ENCODE assay signal across 8 mouse cellular contexts in the genomic region with DNA sequence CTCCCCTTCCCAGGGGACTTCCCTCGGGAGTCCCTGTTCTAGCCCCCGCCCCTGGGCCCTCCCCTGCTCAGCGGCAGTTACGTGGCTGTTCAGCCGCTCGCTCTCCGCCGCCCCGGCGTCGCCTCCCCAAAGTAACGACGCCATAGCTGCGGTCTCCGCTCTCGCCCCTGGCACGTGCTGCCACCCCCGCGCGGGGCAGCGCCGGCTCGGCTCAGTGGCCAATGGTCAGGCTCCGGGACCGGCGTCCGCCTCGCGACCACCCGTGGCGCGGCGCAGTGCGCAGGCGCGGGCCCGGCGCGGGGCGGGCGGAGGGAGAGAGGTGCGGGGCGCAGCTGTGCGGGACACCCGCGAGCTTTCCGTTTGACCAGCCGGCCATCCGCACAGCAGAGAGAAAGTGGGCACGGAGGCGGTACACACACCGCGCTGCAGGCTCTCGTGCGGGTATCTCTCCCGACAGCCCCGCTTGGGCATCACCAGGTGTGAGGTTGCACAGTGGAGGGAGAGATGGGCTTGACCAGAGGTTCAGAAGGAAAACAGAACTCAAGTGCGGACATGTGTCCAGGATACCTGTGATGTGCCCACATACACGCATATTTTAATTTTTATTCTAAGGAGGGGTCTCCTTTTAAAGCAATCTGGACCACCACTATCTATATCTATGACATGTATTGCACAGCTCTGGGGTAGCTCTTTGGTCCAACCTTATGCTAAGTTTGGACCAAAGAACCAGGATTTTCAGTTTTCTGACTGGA. TPM values are rescaled to one million over a fixed set of nuclear protein-coding genes. Genes with fewer than 3 reads are reported as not detected.
A peak's percentile ranks its signal among the peaks of the same experiment; 100 is the strongest.
DNase-seq lines count a peak whose midpoint lies in the region; ATAC-seq and TF ChIP-seq lines count a peak whose summit lies in the region.

TSS of gene Ddx25 (minus strand) at position 272 of the 752 bp plus-strand sequence.
TSS of gene Pus3 (plus strand) at position 339 of the 752 bp plus-strand sequence.

- H3K4me3 ChIP-seq in lung, embryonic 14.5 days (ENCODE audit: low read depth, low read length): peak within 1 kb of the TSS; percentile 53
- peak within 1 kb of the TSS; percentile 49 for H3K4me3 ChIP-seq in forebrain, embryonic 12.5 days (replicated peaks)
- peak within 1 kb of the TSS; percentile 77 for H3K4me3 ChIP-seq in kidney, embryonic 15.5 days (replicated peaks)
- H3K4me3 ChIP-seq in liver, adult 2 months (ENCODE audit: insufficient read depth, low read depth, low read length): peak within 1 kb of the TSS; percentile 88

- H3K27ac ChIP-seq in lung, embryonic 14.5 days (ENCODE audit: low read depth): 0 out of 2 replicates have a peak within 1 kb of the TSS, but pooled peaks have one; percentile 15
- H3K27ac ChIP-seq in forebrain, embryonic 12.5 days: peak within 1 kb of the TSS; percentile 60
- H3K27ac ChIP-seq in kidney, embryonic 15.5 days: peak within 1 kb of the TSS; percentile 87
- no peak within 1 kb of the TSS for H3K27ac ChIP-seq in liver, adult 2 months (replicated peaks; ENCODE audit: insufficient read depth, low read depth, low read length)

- TF ChIP-seq POLR2A in liver, adult 2 months (IDR thresholded peaks at IDR 0.05; ENCODE audit: extremely low read depth, insufficient read depth, low read length): no peak

- peak within 1 kb of the TSS; percentile 96 for H3K4me2 ChIP-seq in lung, embryonic 14.5 days
- H3K4me2 ChIP-seq in forebrain, embryonic 12.5 days: peak within 1 kb of the TSS; percentile 89
- peak within 1 kb of the TSS; percentile 96 for H3K4me2 ChIP-seq in kidney, embryonic 15.5 days

- 0 out of 2 replicates have a peak, but pooled peaks cover 5% of the 10 kb centered on the region for H3K27me3 ChIP-seq in lung, embryonic 14.5 days (ENCODE audit: insufficient read depth, low read length)
- peaks cover 14% of the 10 kb centered on the region for H3K27me3 ChIP-seq in forebrain, embryonic 12.5 days
- H3K27me3 ChIP-seq in kidney, embryonic 15.5 days: peaks cover 15% of the 10 kb centered on the region
- peaks cover 5% of the 10 kb centered on the region for H3K27me3 ChIP-seq in liver, adult 2 months (ENCODE audit: control insufficient read depth, insufficient read depth, low read length)

- peak within 1 kb of the TSS; percentile 56 for H3K9ac ChIP-seq in lung, embryonic 14.5 days
- peak within 1 kb of the TSS; percentile 58 for H3K9ac ChIP-seq in forebrain, embryonic 12.5 days
- H3K9ac ChIP-seq in kidney, embryonic 15.5 days: peak within 1 kb of the TSS; percentile 57
- peak within 1 kb of the TSS; percentile 71 for H3K9ac ChIP-seq in liver, adult 2 months (ENCODE audit: low read depth, low read length)

- intact Hi-C loops in gastrocnemius, postnatal 14 days (cut with DNase I; ENCODE audit: low total_unique reads): no loop called here

- no peaks in the 10 kb centered on the region; the same call in 1 of the 2 replicates for H3K79me2 ChIP-seq in liver, adult 2 months (ENCODE audit: control insufficient read depth, insufficient read depth, low read length)

- under 1% methylated on average over 59 of the region's 59 CpGs for WGBS in lung, embryonic 14.5 days
- WGBS in forebrain, embryonic 12.5 days: 1% methylated on average over 59 of the region's 59 CpGs
- under 1% methylated on average over 59 of the region's 59 CpGs for whole genome bisulfite sequencing in kidney, embryonic 15.5 days
- WGBS in liver, adult 2 months: 3% methylated on average over 57 of the region's 59 CpGs

- H3K4me1 ChIP-seq in lung, embryonic 14.5 days (ENCODE audit: insufficient read depth): 0 out of 2 replicates have a peak, but pooled peaks cover 5% of the 10 kb centered on the region
- peaks cover 16% of the 10 kb centered on the region for H3K4me1 ChIP-seq in forebrain, embryonic 12.5 days
- peaks cover 24% of the 10 kb centered on the region for H3K4me1 ChIP-seq in kidney, embryonic 15.5 days
- H3K4me1 ChIP-seq in liver, adult 2 months (ENCODE audit: control insufficient read depth, insufficient read depth, low read length): peaks cover 3% of the 10 kb centered on the region

- peak; percentile 72 for ATAC-seq in lung, embryonic 14.5 days (ENCODE audit: insufficient read depth)
- peak; percentile 89 for ATAC-seq in forebrain, embryonic 12.5 days (ENCODE audit: low FRiP score)
- peak; percentile 75 for ATAC-seq in kidney, embryonic 15.5 days (replicated peaks; ENCODE audit: low FRiP score)

- DNase-seq in lung, embryonic 14.5 days: peak; percentile 65
- no peak for DNase-seq in lung, postnatal 10 days
- peak; percentile 36 for DNase-seq in brain, embryonic 18.5 days (ENCODE audit: low read depth, low spot score)
- no peak for DNase-seq in liver, adult 2 months (ENCODE audit: extremely low read depth, low read depth, low spot score)
- peak; percentile 68 for DNase-seq in retina, postnatal 7 days (ENCODE audit: low read depth, low spot score)
- DNase-seq in gastrocnemius, postnatal 14 days: no peak

- TF ChIP-seq CTCF in lung, embryonic 14.5 days (IDR thresholded peaks at IDR 0.05; ENCODE audit: low read depth): no peak
- TF ChIP-seq CTCF in liver, adult 2 months (IDR thresholded peaks at IDR 0.05; ENCODE audit: low read depth, low read length): no peak

- peaks cover 19% of the 10 kb centered on the region for H3K36me3 ChIP-seq in lung, embryonic 14.5 days (ENCODE audit: insufficient read depth)
- peaks cover 19% of the 10 kb centered on the region for H3K36me3 ChIP-seq in forebrain, embryonic 12.5 days (replicated peaks)
- peaks cover 19% of the 10 kb centered on the region for H3K36me3 ChIP-seq in kidney, embryonic 15.5 days
- H3K36me3 ChIP-seq in liver, adult 2 months (ENCODE audit: control insufficient read depth, insufficient read depth, low read length): 0 out of 2 replicates have a peak, but pooled peaks cover 2% of the 10 kb centered on the region

- no peaks in the 10 kb centered on the region for H3K9me3 ChIP-seq in lung, embryonic 14.5 days (ENCODE audit: low read depth, low read length)
- no peaks in the 10 kb centered on the region for H3K9me3 ChIP-seq in forebrain, embryonic 12.5 days
- no peaks in the 10 kb centered on the region for H3K9me3 ChIP-seq in kidney, embryonic 15.5 days (replicated peaks)

RNA-seq across cellular contexts. Expression of gene Ddx25, which starts in this region (rescaled TPM):
- 1.9 and 2.3 TPM in 2 replicates for polyA plus RNA-seq in lung, embryonic 14.5 days (2014; fragmentation: Nextera tagmentation; extraction: Ambion mirVana)
- polyA plus RNA-seq in forebrain, embryonic 12.5 days (2016; fragmentation: Nextera tagmentation; extraction: Ambion mirVana): 10.4 and 11.4 TPM in 2 replicates
- polyA plus RNA-seq in kidney, embryonic 15.5 days (2015; fragmentation: Nextera tagmentation; extraction: Ambion mirVana): 2.3 and 2.4 TPM in 2 replicates
- under 0.01 TPM in 1 of 2 replicates, not detected in the other for total RNA-seq in liver, adult 2 months (2014; rRNA removed)
- 0.01 and 0.05 TPM in 2 replicates for polyA plus RNA-seq in liver, adult 2 months (2012; rRNA removed)
- under 1 TPM in 1 of 2 experiments, not detected in 1; 0.06 TPM for total RNA-seq in gastrocnemius, postnatal 14 days (2021)

RNA-seq across cellular contexts. Expression of gene Pus3, which starts in this region (rescaled TPM):
- polyA plus RNA-seq in lung, embryonic 14.5 days (2014; fragmentation: Nextera tagmentation; extraction: Ambion mirVana): 20.0 and 20.8 TPM in 2 replicates
- polyA plus RNA-seq in forebrain, embryonic 12.5 days (2016; fragmentation: Nextera tagmentation; extraction: Ambion mirVana): 19.1 and 19.3 TPM in 2 replicates
- 21.8 and 22.0 TPM in 2 replicates for polyA plus RNA-seq in kidney, embryonic 15.5 days (2015; fragmentation: Nextera tagmentation; extraction: Ambion mirVana)
- total RNA-seq in liver, adult 2 months (2014; rRNA removed): 5.3 and 6.0 TPM in 2 replicates
- 0.96 and 1.3 TPM in 2 replicates for polyA plus RNA-seq in liver, adult 2 months (2012; rRNA removed)
- total RNA-seq in gastrocnemius, postnatal 14 days (2021): 10 to 100 TPM in 1 of 2 experiments, 1 to 10 TPM in 1; 8.7 to 10.6 TPM

Comparison
In these comparisons a context has a peak if more than half of its experiments do, and no peak if none do; other contexts are left out.
1. DNase-seq: peak in lung, embryonic 14.5 days (single experiment), brain, embryonic 18.5 days (single experiment) and retina, postnatal 7 days (single experiment); none in lung, postnatal 10 days (single experiment), liver, adult 2 months (single experiment) and gastrocnemius, postnatal 14 days (single experiment).
2. Peak in every context shown above with its lines, with median percentiles within 50 percentile points of each other: ATAC-seq, H3K4me2 ChIP-seq, H3K4me3 ChIP-seq and H3K9ac ChIP-seq.